Mouse (Mus musculus): Measurements from ENCODE around the gene Efnb3. TPM values are rescaled to one million over a fixed set of nuclear protein-coding genes. Genes with fewer than 3 reads are reported as not detected.
"Not testable (repeated sequence)": the region's sequence is repeated elsewhere in the genome, so short reads cannot be mapped to it uniquely, and the experiment has no call there.

Gene Efnb3
- polyA plus RNA-seq, 1 experiment = 77.1 TPM

DNA sequence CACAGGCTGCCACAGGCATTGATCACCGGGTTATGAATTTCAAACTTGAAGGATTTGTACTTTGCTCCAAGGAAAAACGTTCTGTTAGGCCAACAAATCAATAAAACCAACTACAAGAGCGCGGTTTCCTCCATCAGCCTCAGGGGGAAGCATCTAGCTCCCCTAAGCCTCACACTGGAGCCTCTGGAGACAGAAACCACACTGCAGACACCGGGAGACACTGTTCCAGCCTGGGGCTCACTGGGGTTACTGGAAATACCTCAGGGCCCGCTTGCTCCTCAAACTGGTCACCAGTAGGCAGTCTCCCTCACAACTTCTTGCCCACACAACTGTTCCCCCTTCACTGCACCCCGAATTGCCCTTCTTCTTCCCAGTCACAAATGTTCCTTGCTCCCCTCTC, 14.0 kb downstream of the Efnb3 start:
- TF ChIP-seq CTCF (IDR thresholded peaks at IDR 0.05; ENCODE audit: extremely low read depth, insufficient read depth, low read length) (no peak), POLR2A (IDR thresholded peaks at IDR 0.05; ENCODE audit: extremely low read depth, insufficient read depth, low read length) (no peak)
- H3K4me3 ChIP-seq (ENCODE audit: insufficient read depth, low read length) = peak overlapping the region; percentile 44
- no peaks in the 10 kb centered on the region for H3K4me1 ChIP-seq (ENCODE audit: control insufficient read depth, insufficient read depth, low read length)
- H3K27ac ChIP-seq (ENCODE audit: insufficient read depth, low read length) = 0 out of 2 replicates have a peak overlapping the region, but pooled peaks have one; percentile 73

DNA sequence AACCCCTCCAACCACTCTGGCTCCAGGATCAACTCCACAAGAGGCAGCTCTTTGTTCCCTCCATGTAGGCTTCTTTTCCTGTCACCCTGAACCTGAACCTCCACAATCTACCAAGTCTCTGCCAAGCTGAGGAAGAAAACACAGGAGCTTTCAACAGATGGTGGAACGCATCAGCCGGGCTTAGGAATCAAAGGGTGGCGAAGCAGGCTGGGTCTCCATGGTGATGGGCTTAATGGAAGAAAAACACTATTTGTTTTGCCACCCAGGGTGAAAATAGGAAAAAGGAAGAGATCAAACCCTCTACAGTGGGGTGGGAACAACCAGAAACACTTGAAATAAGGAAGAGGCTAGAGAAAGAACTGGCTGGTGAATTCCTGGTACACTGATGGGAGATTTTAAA, 16.4 kb downstream of the Efnb3 start:
- Histone ChIP-seq H3K4me3 (ENCODE audit: insufficient read depth, low read length) (no peak overlapping the region), H3K4me1 (ENCODE audit: control insufficient read depth, insufficient read depth, low read length) (no peaks in the 10 kb centered on the region), H3K27ac (ENCODE audit: insufficient read depth, low read length) (no peak overlapping the region)
- TF ChIP-seq CTCF (IDR thresholded peaks at IDR 0.05; ENCODE audit: extremely low read depth, insufficient read depth, low read length) (no peak), POLR2A (IDR thresholded peaks at IDR 0.05; ENCODE audit: extremely low read depth, insufficient read depth, low read length) (no peak)

GRCm38 (mm10) chr11:69541741-69542140, 18.3 kb downstream of the Efnb3 start:
- H3K27ac ChIP-seq (ENCODE audit: insufficient read depth, low read length); H3K4me3 ChIP-seq (ENCODE audit: insufficient read depth, low read length); H3K4me1 ChIP-seq (ENCODE audit: control insufficient read depth, insufficient read depth, low read length): not testable (repeated sequence)

DNA sequence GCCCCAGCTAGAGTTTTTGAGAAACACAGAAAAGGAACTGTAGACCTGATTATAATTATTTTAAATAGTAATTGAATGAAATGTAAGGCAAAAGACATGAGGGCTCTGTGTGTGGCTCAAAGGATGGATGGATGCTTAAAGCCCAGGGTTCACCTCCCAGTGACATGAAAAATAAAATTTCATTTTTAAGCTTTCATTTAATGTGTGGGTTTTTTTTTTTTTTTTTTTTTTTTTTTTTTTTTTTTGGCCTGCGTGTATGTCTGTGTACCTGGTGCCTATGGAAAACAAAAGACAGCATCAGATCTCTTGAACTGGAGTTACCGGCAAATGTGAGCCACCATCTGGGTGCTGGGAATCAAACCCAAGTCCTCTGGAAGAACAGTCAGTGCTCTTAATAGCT, 19.3 kb downstream of the Efnb3 start:
- Histone ChIP-seq H3K4me3 (ENCODE audit: insufficient read depth, low read length) (no peak overlapping the region), H3K27ac (ENCODE audit: insufficient read depth, low read length) (no peak overlapping the region), H3K4me1 (ENCODE audit: control insufficient read depth, insufficient read depth, low read length) (no peaks in the 10 kb centered on the region)
- TF ChIP-seq POLR2A (IDR thresholded peaks at IDR 0.05; ENCODE audit: extremely low read depth, insufficient read depth, low read length) = no peak
- no peak for TF ChIP-seq CTCF (IDR thresholded peaks at IDR 0.05; ENCODE audit: extremely low read depth, insufficient read depth, low read length)

GRCm38 (mm10) chr11:69534990-69535389, 25.0 kb downstream of the Efnb3 start:
- TF ChIP-seq CTCF (IDR thresholded peaks at IDR 0.05; ENCODE audit: extremely low read depth, insufficient read depth, low read length) = no peak
- no peak for TF ChIP-seq POLR2A (IDR thresholded peaks at IDR 0.05; ENCODE audit: extremely low read depth, insufficient read depth, low read length)
- H3K4me1 ChIP-seq (ENCODE audit: control insufficient read depth, insufficient read depth, low read length) = no peaks in the 10 kb centered on the region
- no peak overlapping the region for H3K4me3 ChIP-seq (ENCODE audit: insufficient read depth, low read length)
- no peak overlapping the region for H3K27ac ChIP-seq (ENCODE audit: insufficient read depth, low read length)

- TF ChIP-seq POLR2A (IDR thresholded peaks at IDR 0.05; ENCODE audit: extremely low read depth, insufficient read depth, low read length) = no peak
- no peak for TF ChIP-seq CTCF (IDR thresholded peaks at IDR 0.05; ENCODE audit: extremely low read depth, insufficient read depth, low read length)
- H3K4me3 ChIP-seq (ENCODE audit: insufficient read depth, low read length) = no peak overlapping the region
- no peaks in the 10 kb centered on the region for H3K4me1 ChIP-seq (ENCODE audit: control insufficient read depth, insufficient read depth, low read length)
- no peak overlapping the region for H3K27ac ChIP-seq (ENCODE audit: insufficient read depth, low read length)
Observed at GRCm38 (mm10) chr11:69532480-69533150, 27.4 kb downstream of the Efnb3 start.

- H3K27ac ChIP-seq (ENCODE audit: insufficient read depth, low read length); H3K4me3 ChIP-seq (ENCODE audit: insufficient read depth, low read length): not testable (repeated sequence)
- 0 out of 2 replicates have a peak, but pooled peaks have one; percentile 4 for TF ChIP-seq CTCF (IDR thresholded peaks at IDR 0.05; ENCODE audit: extremely low read depth, insufficient read depth, low read length)
Observed at GRCm38 (mm10) chr11:69530755-69531154, 29.2 kb downstream of the Efnb3 start.

GRCm38 (mm10) chr11:69530281-69530680, 29.7 kb downstream of the Efnb3 start:
- H3K4me1 ChIP-seq (ENCODE audit: control insufficient read depth, insufficient read depth, low read length); H3K27ac ChIP-seq (ENCODE audit: insufficient read depth, low read length); H3K4me3 ChIP-seq (ENCODE audit: insufficient read depth, low read length): not testable (repeated sequence)

More at GRCm38 (mm10) chr11:69530755-69531154, 29.2 kb downstream of the Efnb3 start:
- not testable (repeated sequence) for H3K4me1 ChIP-seq (ENCODE audit: control insufficient read depth, insufficient read depth, low read length)

DNA sequence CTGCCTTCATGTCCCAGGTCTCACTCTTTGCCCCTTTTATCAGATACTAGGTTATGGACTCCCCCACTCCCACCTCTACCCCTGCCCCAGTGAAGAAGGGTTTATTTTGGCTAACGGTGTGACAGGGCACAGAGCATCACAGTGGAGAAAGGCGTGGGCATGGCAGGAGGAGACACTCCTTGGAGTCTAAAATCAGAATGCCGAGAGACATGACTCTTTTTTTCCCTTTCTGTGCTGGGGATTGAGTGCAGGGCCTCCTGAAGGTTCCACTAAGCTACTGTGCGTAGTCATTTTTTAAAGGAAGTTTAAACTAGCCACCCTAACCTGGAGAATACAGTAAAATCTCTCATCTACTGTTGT, 32.0 kb downstream of the Efnb3 start:
- H3K27ac ChIP-seq (ENCODE audit: insufficient read depth, low read length) = no peak overlapping the region
- H3K4me3 ChIP-seq (ENCODE audit: insufficient read depth, low read length) = no peak overlapping the region
- TF ChIP-seq POLR2A (IDR thresholded peaks at IDR 0.05; ENCODE audit: extremely low read depth, insufficient read depth, low read length) = no peak
- TF ChIP-seq CTCF (IDR thresholded peaks at IDR 0.05; ENCODE audit: extremely low read depth, insufficient read depth, low read length) = no peak
- 0 out of 2 replicates have a peak, but pooled peaks cover 2% of the 10 kb centered on the region for H3K4me1 ChIP-seq (ENCODE audit: control insufficient read depth, insufficient read depth, low read length)

GRCm38 (mm10) chr11:69527098-69528030, 32.6 kb downstream of the Efnb3 start:
- no peak for TF ChIP-seq POLR2A (IDR thresholded peaks at IDR 0.05; ENCODE audit: extremely low read depth, insufficient read depth, low read length)
- no peak for TF ChIP-seq CTCF (IDR thresholded peaks at IDR 0.05; ENCODE audit: extremely low read depth, insufficient read depth, low read length)
- Histone ChIP-seq H3K27ac (ENCODE audit: insufficient read depth, low read length) (no peak overlapping the region), H3K4me3 (ENCODE audit: insufficient read depth, low read length) (peak overlapping the region; percentile 14; the same call in 1 of the 2 replicates), H3K4me1 (ENCODE audit: control insufficient read depth, insufficient read depth, low read length) (0 out of 2 replicates have a peak, but pooled peaks cover 2% of the 10 kb centered on the region)

All from cortical plate, adult 2 months (tissue).